Mouse (Mus musculus): ENCODE results near the gene St6galnac6. TPM values are rescaled to one million over a fixed set of nuclear protein-coding genes. Genes with fewer than 3 reads are reported as not detected.

Gene St6galnac6
- total RNA-seq, 1 experiment from 2014 or later = 13.3 TPM

DNA sequence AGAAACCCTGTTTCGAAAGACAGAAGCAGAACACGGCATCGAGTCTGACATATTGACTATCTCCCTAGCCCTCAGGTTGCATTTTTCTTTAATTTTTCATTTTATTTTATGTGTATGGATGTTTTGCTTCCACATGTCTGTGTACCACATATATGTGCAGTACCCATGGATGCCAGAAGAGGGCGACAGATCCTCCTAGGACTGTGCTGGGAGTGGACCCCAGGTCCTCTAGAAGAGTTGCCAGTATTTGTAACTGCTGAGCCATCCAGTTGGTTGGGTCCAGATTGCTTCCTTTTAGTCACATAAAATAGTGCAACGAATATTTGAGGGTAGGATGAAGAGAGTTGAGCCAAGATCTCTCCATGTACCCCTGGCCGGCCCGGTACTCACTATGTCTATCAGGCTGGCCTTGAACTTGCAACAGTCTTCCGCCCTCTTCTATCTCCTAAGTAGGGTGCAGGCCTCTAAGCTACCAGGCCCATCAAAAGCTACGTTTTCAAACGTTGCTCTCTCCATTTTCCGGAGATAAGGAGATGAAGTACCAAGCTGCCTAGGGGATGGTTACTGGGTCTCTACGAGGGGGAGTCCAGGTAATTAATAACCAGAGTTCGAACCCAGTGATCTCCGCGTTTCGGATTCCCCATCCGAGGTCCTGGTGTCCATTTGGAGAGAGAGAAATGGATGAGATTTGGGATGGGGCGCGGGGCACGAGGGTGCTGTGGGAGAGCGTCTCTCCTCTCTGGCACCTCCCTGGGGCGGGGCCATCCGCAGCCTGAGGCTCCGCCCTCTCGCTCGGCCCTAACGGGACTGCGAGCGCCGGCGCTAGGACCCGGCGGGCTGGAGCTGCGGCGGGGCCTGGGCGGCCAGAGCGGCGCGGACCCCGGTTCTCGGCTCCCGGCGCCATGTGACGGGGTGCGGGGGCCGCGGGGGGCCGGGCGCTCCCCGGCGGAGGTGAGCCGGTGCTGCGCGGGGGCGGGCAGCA is 6.9 kb downstream of the St6galnac6 start:
- peak; percentile 43 to 44; a peak in 1 of 4 replicates for ATAC-seq (replicated peaks in 1 of 2; ENCODE audit: insufficient read depth in 1 of 2, low FRiP score in 2 of 2, low TSS enrichment in 1 of 2, low read depth in 1 of 2, poor library complexity in 2 of 2, severe bottlenecking in 2 of 2)

DNA sequence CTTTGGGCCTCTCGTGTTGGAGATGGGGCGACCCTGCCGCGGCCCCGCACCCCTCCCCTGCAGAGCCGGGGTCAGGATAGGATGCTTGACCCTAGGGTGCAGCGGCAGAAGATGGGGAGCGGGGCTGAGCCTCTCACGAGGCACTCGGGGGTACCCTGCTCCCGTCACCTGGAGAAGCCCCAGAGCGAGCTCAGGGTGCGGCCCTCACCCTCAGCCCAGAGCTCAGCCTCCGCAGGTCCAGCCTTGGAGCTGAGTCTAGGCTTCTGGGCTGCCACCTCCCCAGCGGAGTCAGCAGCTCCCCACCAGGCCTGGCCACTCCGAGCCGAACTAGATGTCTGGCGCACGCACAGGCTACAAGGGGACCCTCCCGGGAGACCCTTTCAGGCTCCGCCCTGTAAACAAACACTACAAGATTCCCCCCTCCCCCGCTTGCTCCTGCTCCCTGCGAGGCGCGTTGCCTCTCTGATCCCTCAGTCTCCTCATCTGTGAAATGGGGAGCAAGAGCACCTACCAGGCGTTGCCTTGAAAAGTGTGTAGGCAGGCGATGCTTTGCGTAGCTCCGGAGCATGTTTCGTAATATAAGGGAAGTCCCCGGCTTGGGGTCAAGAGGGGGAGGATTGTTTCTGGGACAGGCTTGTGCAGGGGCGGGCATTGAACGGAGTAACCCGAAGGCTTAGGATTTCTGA is 7.9 kb downstream of the St6galnac6 start:
- ATAC-seq (replicated peaks in 1 of 2; ENCODE audit: insufficient read depth in 1 of 2, low FRiP score in 2 of 2, low TSS enrichment in 1 of 2, low read depth in 1 of 2, poor library complexity in 2 of 2, severe bottlenecking in 2 of 2) = 0 out of 4 replicates have a peak, but pooled peaks of 1 of the 2 experiments have one; percentile 13

DNA sequence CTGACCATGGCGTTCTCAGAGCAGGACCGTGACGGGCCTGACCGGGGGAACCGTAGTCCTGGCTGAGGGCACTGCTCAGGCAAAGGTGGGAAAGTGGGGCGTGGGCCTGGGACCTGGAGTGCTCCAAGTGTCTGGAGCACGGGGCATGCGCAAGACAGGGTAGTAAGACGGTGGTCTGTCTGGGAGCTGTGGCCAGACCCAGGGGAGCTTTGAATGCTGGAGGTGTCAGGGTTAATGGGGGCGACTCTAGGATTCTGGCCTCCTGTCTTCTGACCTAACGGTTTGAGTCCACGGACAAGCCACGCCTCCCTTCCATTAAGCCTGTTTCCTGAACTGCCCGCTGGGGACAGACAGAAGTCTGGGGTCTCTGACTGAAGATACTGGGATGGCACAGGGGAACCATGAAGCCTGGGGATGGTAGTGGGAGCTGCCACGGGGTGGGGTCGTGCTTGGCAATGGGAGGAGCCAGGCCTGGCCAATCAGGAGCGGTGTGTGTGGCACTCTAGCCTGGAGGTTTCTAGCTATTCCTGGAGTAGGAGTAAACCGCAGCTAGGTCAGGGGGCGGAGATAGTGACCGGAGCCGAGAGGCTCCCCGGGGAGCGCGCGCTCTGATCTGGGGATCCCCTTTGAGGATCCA is 8.8 kb downstream of the St6galnac6 start:
- peak; percentile 53 to 71 for ATAC-seq (replicated peaks in 1 of 2; ENCODE audit: insufficient read depth in 1 of 2, low FRiP score in 2 of 2, low TSS enrichment in 1 of 2, low read depth in 1 of 2, poor library complexity in 2 of 2, severe bottlenecking in 2 of 2)

DNA sequence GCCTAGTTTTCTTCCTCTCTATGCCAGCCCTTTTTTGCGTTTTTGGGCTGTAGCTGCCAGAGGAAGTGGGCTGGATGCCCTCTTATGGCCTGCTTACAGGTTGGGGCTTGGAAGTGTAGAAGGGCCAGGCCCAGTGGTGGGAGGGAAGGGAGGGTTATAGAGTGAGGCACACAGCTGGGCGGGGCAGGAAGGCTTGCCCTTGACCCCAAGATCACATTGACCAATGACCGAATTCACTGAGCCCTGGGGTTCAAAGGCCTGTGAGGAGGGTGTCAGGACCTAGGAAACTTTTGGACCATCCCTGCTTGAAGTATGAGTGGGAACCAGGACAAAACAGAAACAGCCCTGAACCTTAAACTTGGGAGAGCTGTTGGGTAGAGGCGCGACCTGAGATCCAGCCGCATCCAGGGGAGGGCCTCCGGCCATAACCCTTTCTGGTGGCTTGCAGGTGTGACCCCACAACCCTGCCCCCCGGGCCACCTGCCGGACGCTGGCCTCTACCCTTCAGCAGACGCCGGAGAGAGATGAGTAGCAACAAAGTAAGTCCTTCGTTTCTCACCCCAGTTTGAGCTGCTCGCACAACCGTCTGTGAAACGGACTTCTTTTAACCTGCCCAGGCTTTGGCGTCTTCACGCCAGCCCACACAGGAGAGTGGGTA is 9.4 kb downstream of the St6galnac6 start:
- ATAC-seq (replicated peaks in 1 of 2; ENCODE audit: insufficient read depth in 1 of 2, low FRiP score in 2 of 2, low TSS enrichment in 1 of 2, low read depth in 1 of 2, poor library complexity in 2 of 2, severe bottlenecking in 2 of 2) = no peak; a peak in 1 of 4 replicates

DNA sequence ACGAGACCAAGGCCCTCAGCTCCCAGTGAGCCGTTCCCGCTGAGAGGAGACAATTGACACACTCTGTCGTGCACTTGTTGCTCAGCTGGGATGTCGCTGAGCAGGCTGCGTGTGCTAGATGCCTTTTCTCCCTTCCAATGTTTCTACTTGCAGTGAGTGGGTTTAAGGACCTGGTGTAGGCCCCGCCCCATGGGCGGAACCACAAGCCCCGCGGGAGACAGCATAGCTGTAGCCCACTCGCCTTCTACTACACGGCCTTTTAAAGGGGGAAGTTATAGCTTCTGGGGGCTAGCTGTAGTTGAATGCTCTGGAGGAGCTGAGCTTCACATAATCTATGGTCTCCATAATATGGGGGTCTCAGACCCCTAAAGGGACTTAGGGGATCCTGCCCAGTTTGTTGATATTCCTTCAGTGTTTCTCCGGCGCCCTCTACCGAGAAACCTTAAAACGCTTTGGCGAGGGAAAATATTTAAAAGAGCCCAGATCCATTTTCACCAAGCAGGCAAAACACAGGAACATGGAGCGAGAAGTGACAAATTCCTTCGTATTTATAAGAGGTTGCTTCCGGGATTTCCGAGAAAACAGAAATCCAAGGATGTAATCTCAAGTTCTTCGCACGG is 11.2 kb downstream of the St6galnac6 start:
- ATAC-seq (replicated peaks in 1 of 2; ENCODE audit: insufficient read depth in 1 of 2, low FRiP score in 2 of 2, low TSS enrichment in 1 of 2, low read depth in 1 of 2, poor library complexity in 2 of 2, severe bottlenecking in 2 of 2) = 0 out of 4 replicates have a peak, but pooled peaks have one; percentile 27 to 28

DNA sequence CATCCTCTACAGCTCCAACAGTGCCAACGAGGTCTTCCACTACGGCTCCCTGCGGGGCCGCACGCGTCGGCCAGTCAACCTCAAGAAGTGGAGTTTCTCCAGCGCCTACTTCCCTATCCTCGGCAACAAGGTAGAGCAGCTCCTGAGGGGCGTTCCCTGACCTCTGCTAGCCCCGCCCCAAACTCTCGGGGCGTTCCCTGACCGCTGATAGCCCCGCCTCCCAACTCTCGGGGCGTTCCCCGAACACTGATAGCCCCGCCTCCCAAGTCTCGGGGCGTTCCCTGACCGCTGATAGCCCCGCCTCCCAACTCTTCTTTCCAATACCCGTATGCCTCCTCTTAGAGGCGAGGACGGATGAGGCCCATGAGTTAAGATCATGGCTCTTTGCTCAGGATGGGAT is 12.8 kb downstream of the St6galnac6 start:
- ATAC-seq (replicated peaks in 1 of 2; ENCODE audit: insufficient read depth in 1 of 2, low FRiP score in 2 of 2, low TSS enrichment in 1 of 2, low read depth in 1 of 2, poor library complexity in 2 of 2, severe bottlenecking in 2 of 2) = no peak

DNA sequence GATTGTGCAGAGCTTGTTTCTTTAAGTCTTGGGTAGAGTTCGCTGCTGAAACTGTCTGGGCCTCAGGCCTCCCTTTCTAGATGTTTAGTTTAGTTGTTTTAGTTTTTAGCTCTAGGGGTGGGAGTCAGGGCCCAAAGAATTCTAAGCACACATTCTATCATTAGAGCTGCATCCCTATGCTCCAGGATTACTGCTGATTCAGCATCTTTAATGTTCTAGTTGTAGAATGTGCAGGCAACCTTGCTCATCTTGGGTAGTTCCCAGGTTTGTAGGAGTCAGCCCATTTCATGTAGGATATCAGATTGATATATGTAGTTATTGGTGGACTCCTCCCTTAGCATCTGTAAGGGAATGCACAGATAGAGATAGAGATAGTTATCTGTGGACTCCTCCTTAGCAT is 17.6 kb downstream of the St6galnac6 start:
- no peak for ATAC-seq (replicated peaks in 1 of 2; ENCODE audit: insufficient read depth in 1 of 2, low FRiP score in 2 of 2, low TSS enrichment in 1 of 2, low read depth in 1 of 2, poor library complexity in 2 of 2, severe bottlenecking in 2 of 2)

DNA sequence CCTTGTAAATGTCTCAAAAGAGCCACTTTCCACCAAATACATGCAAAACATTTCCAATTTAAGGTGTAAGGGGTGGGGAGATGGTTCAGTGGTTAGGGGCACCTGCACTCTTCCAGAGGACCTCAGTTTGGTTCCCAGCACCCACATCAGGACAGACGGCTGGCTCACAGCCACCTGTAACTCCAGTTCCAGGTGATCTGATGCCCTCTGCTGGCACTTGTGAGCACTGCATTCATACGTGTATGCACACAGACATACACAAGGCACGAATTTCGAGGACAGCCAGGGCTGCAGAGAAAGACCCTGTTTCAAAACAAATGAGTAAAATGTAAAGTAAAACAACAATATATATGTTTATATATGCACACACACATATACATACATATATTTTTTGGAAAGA is 18.1 kb downstream of the St6galnac6 start:
- ATAC-seq (replicated peaks in 1 of 2; ENCODE audit: insufficient read depth in 1 of 2, low FRiP score in 2 of 2, low TSS enrichment in 1 of 2, low read depth in 1 of 2, poor library complexity in 2 of 2, severe bottlenecking in 2 of 2) = no peak

DNA sequence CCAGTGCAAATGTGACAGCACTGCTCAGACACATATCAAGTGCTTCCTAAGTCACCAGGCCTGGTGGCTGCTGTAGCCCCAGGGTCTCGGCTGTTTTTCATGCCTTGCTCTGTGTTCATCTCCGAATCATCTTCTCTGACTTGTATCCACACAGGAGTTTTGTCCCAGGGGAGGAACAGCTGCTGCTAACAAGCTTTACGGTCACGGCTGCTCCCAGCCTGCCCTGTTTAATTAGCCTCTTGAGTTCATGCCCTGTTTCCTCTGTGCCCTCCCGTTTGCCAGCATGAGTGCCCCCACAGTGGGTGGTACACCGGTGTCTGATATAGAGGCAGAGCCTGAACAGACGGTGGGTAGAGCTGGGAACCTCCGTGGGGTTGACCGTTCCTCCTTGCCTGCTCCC is 18.5 kb downstream of the St6galnac6 start:
- no peak for ATAC-seq (replicated peaks in 1 of 2; ENCODE audit: insufficient read depth in 1 of 2, low FRiP score in 2 of 2, low TSS enrichment in 1 of 2, low read depth in 1 of 2, poor library complexity in 2 of 2, severe bottlenecking in 2 of 2)

DNA sequence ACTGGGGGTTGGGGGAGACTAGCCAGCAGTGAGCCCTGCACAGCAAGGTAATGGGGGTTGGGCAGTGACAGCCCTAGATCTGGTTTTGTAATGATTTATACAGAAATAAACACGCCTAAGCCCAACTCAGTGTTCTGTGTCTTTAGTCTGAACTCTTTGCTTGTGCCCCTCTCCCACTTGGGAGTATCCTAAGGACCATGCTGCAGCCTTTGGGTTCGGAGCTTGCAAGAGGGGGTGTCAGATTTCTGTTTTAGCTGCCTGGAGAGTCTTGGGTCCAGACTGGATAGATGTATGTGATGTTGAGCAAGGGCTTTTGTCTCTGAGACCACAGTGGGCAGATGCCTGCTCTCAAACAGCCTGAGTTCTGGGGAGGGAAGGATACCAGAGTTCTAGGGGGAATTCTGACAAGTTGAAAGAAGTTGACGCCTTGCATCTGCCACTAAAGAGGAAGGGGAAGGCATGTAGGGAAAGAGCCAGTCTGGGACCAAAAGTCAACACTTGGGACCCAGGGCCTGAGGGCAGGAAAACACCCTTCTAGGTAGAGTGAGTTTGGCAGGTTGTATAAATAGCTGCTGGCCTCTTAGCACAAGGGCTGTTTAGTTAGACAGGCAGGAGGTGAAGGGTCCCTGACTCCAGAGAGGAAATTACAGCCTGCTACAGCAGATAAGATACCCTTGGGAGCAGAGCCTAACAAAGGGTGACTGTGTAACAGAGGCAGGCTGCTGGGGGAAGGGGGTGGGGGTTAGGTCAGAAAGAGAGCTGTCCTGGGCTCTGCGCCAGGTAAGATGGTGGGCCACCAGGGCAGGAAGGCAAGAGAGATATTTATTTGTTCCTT is 21.4 kb downstream of the St6galnac6 start:
- ATAC-seq (replicated peaks in 1 of 2; ENCODE audit: insufficient read depth in 1 of 2, low FRiP score in 2 of 2, low TSS enrichment in 1 of 2, low read depth in 1 of 2, poor library complexity in 2 of 2, severe bottlenecking in 2 of 2) = no peak

DNA sequence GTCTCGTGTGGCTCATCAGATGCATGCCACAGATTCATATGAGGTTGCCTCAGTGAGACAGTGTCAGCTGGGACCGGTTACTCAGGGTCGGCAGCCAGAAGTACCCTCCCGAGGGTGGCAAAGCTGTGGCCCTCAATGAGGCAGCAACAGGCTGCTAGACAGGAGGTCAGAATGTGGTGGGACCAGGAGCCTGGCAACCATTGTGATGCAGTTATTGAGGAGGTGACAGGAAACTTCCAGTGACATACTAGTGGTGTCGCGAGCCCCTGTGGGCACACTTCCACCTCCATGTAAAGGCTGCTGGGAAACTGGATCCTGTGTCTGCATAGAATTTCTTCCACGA is 22.0 kb downstream of the St6galnac6 start, which contains the start of gene Ak1:
Gene Ak1, plus strand, starts transcription at position 242 of the 343 bp plus-strand sequence.
- peak in 1 of 2 experiments; percentile 4; a peak in 1 of 4 replicates for ATAC-seq (replicated peaks in 1 of 2; ENCODE audit: insufficient read depth in 1 of 2, low FRiP score in 2 of 2, low TSS enrichment in 1 of 2, low read depth in 1 of 2, poor library complexity in 2 of 2, severe bottlenecking in 2 of 2)

DNA sequence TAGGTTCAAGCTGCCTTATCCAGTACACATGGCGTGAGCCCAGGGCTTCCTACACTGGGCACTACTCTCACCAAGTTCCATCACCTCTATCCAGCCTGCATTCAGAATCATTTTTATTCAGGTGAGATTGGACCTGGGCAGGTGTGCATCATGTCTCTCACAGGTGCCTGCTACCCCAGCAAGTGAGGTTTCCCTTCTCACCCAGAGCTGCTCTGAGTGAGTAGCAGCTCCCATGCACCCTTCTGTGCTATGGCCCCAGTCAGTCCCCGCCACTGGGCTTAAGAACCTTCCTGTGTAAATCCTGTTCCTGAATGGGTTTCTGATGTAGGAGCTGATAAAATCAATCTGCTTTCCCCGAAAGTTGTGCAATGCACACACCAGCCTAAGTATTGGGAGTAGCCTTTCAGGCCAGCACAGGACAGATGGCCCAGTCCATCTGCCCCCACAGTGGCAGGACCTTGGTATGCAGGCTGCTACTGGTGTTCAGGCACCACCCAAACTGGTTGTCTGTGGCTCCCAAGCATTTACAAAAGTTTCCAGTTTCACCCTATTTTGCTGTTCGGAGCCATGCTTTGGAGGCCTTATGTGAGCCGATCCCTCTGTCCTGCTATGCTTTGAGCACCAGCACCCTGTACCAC is 24.7 kb downstream of the St6galnac6 start:
- ATAC-seq (replicated peaks in 1 of 2; ENCODE audit: insufficient read depth in 1 of 2, low FRiP score in 2 of 2, low TSS enrichment in 1 of 2, low read depth in 1 of 2, poor library complexity in 2 of 2, severe bottlenecking in 2 of 2) = no peak

DNA sequence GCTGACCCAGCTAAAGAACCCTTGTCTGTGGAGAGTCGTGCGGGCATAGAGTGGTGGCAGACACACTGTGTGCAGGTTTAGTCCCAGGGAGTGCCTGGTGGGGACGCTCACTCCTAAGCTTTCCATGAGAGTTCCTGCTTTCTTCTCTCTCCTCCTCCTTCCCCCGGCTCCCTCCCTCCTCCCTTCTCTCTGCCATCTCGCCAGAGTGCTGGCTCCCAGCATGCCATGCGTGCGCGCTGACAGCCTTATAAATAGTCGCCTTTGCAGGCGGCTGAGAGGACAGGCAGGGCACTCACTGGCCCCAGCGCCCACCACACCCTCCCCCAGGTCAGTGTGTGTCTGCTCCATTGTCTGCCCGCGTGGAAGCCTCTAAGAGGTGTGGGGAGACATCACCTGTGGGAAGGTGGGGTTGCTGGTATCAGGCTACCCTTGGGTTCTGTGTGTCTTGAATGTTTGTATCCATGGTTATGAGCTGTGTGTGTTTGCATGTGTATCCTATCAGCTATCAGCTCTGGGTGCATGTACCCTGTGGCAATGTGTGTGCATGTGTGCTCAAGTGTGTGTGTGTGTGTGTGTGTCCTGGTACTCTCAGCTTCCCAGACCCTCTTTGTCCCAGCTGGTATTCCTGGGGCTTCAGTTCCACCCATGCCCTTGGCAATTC is 25.8 kb downstream of the St6galnac6 start:
- ATAC-seq (replicated peaks in 1 of 2; ENCODE audit: insufficient read depth in 1 of 2, low FRiP score in 2 of 2, low TSS enrichment in 1 of 2, low read depth in 1 of 2, poor library complexity in 2 of 2, severe bottlenecking in 2 of 2) = peak in 1 of 2 experiments; percentile 23; a peak in 1 of 4 replicates

DNA sequence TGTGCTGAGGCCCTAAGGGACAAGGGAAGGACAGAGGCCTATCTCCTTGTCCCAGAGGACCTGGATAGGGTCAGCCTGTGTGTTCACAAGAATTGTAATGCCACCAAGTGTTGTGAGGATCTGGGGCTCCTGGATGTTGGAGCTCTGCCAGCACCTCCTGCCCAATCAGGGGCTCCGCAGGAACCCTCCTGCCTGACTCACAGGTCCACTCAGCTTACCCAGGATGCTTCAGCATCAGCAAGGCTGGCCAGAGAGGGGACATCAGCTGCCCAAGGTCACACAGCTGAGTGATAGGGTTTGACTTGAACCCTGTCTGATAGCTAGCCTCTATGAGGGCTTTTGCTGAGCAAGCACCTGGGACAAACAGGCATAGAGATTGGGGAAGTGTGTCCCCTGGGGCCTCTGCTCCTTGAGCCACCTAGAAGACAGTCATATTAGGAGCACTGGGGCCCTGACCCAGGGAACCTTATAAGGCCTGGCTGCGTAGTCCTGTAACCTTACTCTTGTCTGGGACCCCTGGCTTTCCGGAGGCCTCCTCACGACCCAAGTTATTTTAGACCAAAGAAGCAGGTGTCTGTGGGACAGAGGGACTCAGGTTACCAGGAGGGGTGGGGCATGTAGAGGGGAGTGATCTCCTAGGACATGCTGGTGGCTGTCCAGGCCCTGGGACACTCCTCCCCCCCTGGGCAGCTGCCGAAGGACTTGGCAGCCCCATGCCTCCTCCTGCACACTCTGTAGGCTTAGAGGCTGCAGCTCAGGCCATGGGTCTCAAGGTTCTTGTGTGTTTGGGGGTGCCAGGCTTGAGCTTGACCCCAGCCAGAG is 26.6 kb downstream of the St6galnac6 start:
- no peak for ATAC-seq (replicated peaks in 1 of 2; ENCODE audit: insufficient read depth in 1 of 2, low FRiP score in 2 of 2, low TSS enrichment in 1 of 2, low read depth in 1 of 2, poor library complexity in 2 of 2, severe bottlenecking in 2 of 2)
